Mouse (Mus musculus) inflammation-experienced regulatory T-cells, adult 16 weeks (primary cell): ENCODE measurements around the gene Nvl. TPM values are rescaled to one million over a fixed set of nuclear protein-coding genes. Genes with fewer than 3 reads are reported as not detected.

Experiments
- polyA plus RNA-seq: library from polyadenylated mRNA; unstranded; fragments of 100-300 nt; shearing (Covaris generic); gene quantifications from one replicate; pipeline ENCODE4 v1.2.1, GENCODE M21; 2017

The Nvl gene
- polyA plus RNA-seq: 30.7 TPM

DNA sequence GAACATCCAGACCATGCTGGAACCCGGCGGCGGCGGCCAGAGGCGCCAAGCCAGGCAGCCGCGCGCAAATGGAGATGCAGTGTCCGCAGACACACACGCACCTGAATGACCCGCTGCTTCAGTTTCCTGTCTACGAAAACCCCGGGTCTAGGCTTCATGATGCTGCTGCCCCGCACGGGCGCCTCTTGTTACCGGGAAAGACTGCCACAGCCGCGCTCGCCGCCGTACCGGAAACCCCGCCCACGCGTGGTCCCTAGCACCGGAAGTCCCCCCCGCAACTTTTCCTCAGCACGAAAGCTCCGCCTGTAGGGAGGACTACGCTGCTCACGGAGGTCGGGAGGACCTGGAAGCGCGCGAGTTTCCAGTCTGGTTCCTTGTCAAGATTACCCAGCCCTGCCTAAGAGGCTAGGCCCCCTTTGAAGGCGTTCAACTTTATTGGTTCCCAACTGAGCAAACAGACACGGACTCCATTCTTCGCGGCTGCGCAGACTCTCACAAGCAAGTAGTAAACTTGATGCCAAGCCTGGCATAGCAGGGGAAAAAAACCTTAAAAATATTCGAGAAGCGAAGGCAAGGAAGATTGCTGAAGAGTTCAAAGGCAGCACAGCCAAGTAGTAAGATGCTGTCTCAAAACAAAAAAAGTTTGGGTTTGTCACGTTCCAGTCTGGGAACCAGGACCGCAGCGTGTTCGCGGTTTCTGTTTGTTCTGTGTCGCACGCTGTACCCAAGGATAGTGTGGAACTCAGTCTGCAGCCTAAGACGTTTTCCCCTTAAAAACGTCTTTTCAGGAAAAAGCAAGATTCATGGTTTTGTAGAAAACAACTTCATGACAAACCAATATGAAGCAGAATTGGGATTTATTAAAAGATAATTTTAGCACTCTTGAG, at the start of gene Nvl, which contains the start of gene Cnih4:
TSS of gene Nvl (minus strand) at position 255 of the 887 bp plus-strand sequence.
TSS of gene Cnih4 (plus strand) at position 744 of the 887 bp plus-strand sequence.

GRCm38 (mm10) chr1:181050937-181051336, 93.1 kb downstream of the Nvl start, which contains the start of gene 9130409I23Rik:
Gene 9130409I23Rik (plus strand): TSS chr1:181051237.

Other genes with a start within 250 kb of the Nvl start
- gene Pycr2, start 239.9 kb downstream of the Nvl start, polyA plus RNA-seq: 117 TPM
- 0.35 TPM for gene Lefty1, start 209.2 kb downstream of the Nvl start, polyA plus RNA-seq
- 61.5 TPM for gene Tmem63a, start 201.9 kb downstream of the Nvl start, polyA plus RNA-seq
- 402 TPM for gene Ephx1, start 123.3 kb downstream of the Nvl start, polyA plus RNA-seq
- not detected for gene 9130409I23Rik, start 93.0 kb downstream of the Nvl start, polyA plus RNA-seq
- gene Cnih4, start 489 bp upstream of the Nvl start, polyA plus RNA-seq: 87.0 TPM
- 20.3 TPM for gene Wdr26, start 67.8 kb upstream of the Nvl start, polyA plus RNA-seq
- not detected for gene Cnih3, start 208.4 kb upstream of the Nvl start, polyA plus RNA-seq